19 mouse cellular contexts compared by ENCODE assay signal in genomic region chr6:33828499-33828898, GRCm38 (mm10).
"Had no signal": no experiment of that assay in that cellular context is flagged by ENCODE, and none has a peak within 500 bp of the region (broad histone marks: within the 10 kb centered on the region; RNA-seq: fewer than 3 reads in every experiment).

No protein-coding gene starts in this region.

- H3K27me3 ChIP-seq: lung, embryonic 15.5 days; midbrain, embryonic 12.5 days; midbrain, embryonic 15.5 days; neural tube, embryonic 13.5 days; neural tube, embryonic 15.5 days had no signal

- ATAC-seq: liver, postnatal 0 days; lung, postnatal 0 days; midbrain, embryonic 15.5 days had no signal

- H3K4me1 ChIP-seq: lung, embryonic 15.5 days; midbrain, embryonic 15.5 days; neural tube, embryonic 15.5 days had no signal

- H3K9me3 ChIP-seq: lung, embryonic 15.5 days; midbrain, embryonic 10.5 days; midbrain, embryonic 12.5 days; midbrain, embryonic 15.5 days; neural tube, embryonic 13.5 days; neural tube, embryonic 15.5 days had no signal

- H3K4me2 ChIP-seq: lung, embryonic 15.5 days; midbrain, embryonic 12.5 days; midbrain, embryonic 15.5 days; neural tube, embryonic 13.5 days; neural tube, embryonic 15.5 days had no signal

- DNase-seq: liver, postnatal 0 days; lung, adult 2 months; lung, postnatal 4 days; retina, postnatal 1 day; right cerebral cortex, adult 18-20 months; right cerebral cortex, postnatal 25 days; right cerebral cortex, postnatal 4 days; spleen, adult 18-20 months; thymus, adult 2 months; thymus, postnatal 25 days; thymus, postnatal 4 days had no signal

- H3K4me3 ChIP-seq: lung, embryonic 15.5 days; midbrain, embryonic 10.5 days; midbrain, embryonic 12.5 days; midbrain, embryonic 15.5 days; myocyte; neural tube, embryonic 13.5 days; neural tube, embryonic 15.5 days had no signal

- H3K9ac ChIP-seq: liver, postnatal 0 days; lung, embryonic 15.5 days; midbrain, embryonic 12.5 days; midbrain, embryonic 15.5 days; neural tube, embryonic 13.5 days; neural tube, embryonic 15.5 days had no signal

- H3K27ac ChIP-seq: lung, embryonic 15.5 days; midbrain, embryonic 10.5 days; midbrain, embryonic 12.5 days; neural tube, embryonic 13.5 days; neural tube, embryonic 15.5 days had no signal

- H3K36me3 ChIP-seq: lung, embryonic 15.5 days; midbrain, embryonic 10.5 days; midbrain, embryonic 12.5 days; midbrain, embryonic 15.5 days; neural tube, embryonic 13.5 days; neural tube, embryonic 15.5 days had no signal
